Mouse (Mus musculus) limb, embryonic 11.5 days (tissue): ENCODE data around the gene Ap2a1. TPM values are rescaled to one million over a fixed set of nuclear protein-coding genes. Genes with fewer than 3 reads are reported as not detected.
A peak's percentile ranks its signal among the peaks of the same experiment; 100 is the strongest.

Experiments
- ATAC-seq: fragments of 200-750 bp; cut with Nextera tagmentation; 2 replicates; pipeline ENCODE4 v1.8.0; 2017; ENCODE audit warnings: low read depth; ENCODE audit not compliant: insufficient number of reproducible peaks, low FRiP score, low TSS enrichment
- DNase-seq: peaks from one replicate; pipeline ENCODE4 v3.0.0-alpha.2; 2015; ENCODE audit warnings: low spot score
- H3K27ac ChIP-seq: fragments of 300-500 bp; sonication (generic); replicated peaks from 2 replicates; pipeline ENCODE4 v1.5.1; 2014; ENCODE audit warnings: low read depth, mild to moderate bottlenecking, low read length
- H3K27me3 ChIP-seq: fragments of 300-500 bp; sonication (generic); 2 replicates; pipeline ENCODE4 v1.6.1; 2014; ENCODE audit warnings: mild to moderate bottlenecking, low read length, mixed read lengths; ENCODE audit not compliant: control insufficient read depth, insufficient read depth
- H3K36me3 ChIP-seq: fragments of 300-500 bp; sonication (generic); 2 replicates; pipeline ENCODE4 v1.6.1; 2014; ENCODE audit warnings: mild to moderate bottlenecking, low read length, moderate library complexity, mixed read lengths; ENCODE audit not compliant: control insufficient read depth, insufficient read depth
- H3K4me1 ChIP-seq: fragments of 300-500 bp; sonication (generic); 2 replicates; pipeline ENCODE4 v1.6.1; 2014; ENCODE audit warnings: low read length, mixed read lengths; ENCODE audit not compliant: control insufficient read depth, insufficient read depth
- H3K4me2 ChIP-seq: fragments of 300-500 bp; sonication (generic); 2 replicates; pipeline ENCODE4 v1.6.1; 2014; ENCODE audit warnings: low read depth, mild to moderate bottlenecking, moderate library complexity; ENCODE audit not compliant: severe bottlenecking
- H3K4me3 ChIP-seq: fragments of 300-500 bp; sonication (generic); 2 replicates; pipeline ENCODE4 v1.5.1; 2014; ENCODE audit warnings: low read depth, low read length
- H3K9ac ChIP-seq: fragments of 300-500 bp; sonication (generic); 2 replicates; pipeline ENCODE4 v1.6.1; 2014; ENCODE audit warnings: mild to moderate bottlenecking, low read length
- H3K9me3 ChIP-seq: fragments of 300-500 bp; sonication (generic); 2 replicates; pipeline ENCODE4 v1.6.1; 2016; ENCODE audit warnings: low read length; ENCODE audit not compliant: control insufficient read depth
- WGBS: fragments of 180-500 bp; shearing (Covaris S2); extraction: QIAGEN DNeasy Blood & Tissue Kit; methylation state at CpG from one replicate; pipeline ENCODE4 v1.1.7; 2014; 5-methylcytosine and 5-hydroxymethylcytosine counted together
- polyA plus RNA-seq: library from polyadenylated mRNA; unstranded; fragments of >200 nt; fragmentation: Nextera tagmentation; extraction: Ambion mirVana; gene quantifications from 2 replicates; pipeline ENCODE4 v1.2.1, GENCODE M21; 2014

Ap2a1 gene
- polyA plus RNA-seq, 1 experiment from 2014 or later: 78.8 TPM

DNA sequence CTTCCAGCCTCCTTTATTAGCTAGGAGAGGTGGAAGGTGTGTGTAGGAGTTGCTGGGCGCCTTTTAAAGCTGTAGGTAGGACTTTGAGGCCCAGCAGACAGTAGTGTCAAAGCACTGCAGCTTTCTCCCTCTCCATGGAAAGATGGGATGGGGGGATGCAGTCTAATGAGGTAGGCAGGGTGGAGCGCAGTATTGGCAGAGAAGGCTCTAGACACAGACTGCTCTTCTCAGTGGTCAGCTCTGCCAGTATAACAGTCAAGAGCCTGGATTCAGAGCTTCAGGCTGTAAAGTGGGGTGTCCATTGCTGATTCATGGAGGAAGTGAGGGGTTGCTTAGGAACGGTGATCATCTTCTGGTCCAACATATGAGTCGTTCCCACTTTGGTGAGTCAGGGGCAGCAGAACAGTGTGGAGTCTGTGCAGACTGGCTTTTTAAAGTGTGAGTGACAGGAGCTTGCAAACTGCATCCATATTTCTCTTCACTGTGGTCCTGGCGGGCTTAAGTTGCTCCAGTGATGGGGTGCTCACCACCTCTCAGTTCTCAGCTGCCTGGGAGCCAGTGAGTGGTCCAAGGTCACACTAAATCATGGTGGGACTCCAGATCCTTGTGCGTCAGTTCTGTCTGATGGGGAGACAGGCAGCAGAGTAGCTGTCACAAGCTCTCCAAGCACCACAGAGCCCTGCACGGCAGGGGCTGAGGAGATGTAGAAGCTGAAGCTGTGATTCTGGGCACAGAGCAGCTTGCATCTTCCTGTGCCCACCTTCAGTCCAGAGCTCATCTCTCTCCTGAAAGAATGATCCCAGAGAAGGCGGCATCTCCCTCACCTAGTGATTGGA lies 78.3 kb downstream of the Ap2a1 start:
- DNase-seq: no peak

More for the DNA sequence above, 78.3 kb downstream of the Ap2a1 start:
- Histone ChIP-seq H3K4me3 (peak overlapping the region; percentile 80), H3K36me3 (peaks cover 10% of the 10 kb centered on the region), H3K4me2 (peak overlapping the region; percentile 83), H3K9me3 (no peaks in the 10 kb centered on the region), H3K4me1 (peaks cover 22% of the 10 kb centered on the region), H3K27me3 (no peaks in the 10 kb centered on the region), H3K9ac (peak overlapping the region; percentile 77), H3K27ac (peak overlapping the region; percentile 91; the same call in 1 of the 2 replicates)
- ATAC-seq: no peak
- 84% methylated on average over 8 of the region's 8 CpGs for WGBS

Other genes with a start within 250 kb of the Ap2a1 start
- not detected in 2 replicates for gene Izumo2, start 220.8 kb downstream of the Ap2a1 start, polyA plus RNA-seq
- 36.8 and 38.2 TPM in 2 replicates for gene Vrk3, start 181.1 kb downstream of the Ap2a1 start, polyA plus RNA-seq
- 3.2 and 3.8 TPM in 2 replicates for gene Zfp473, start 178.4 kb downstream of the Ap2a1 start, polyA plus RNA-seq
- gene Nup62, start 113.4 kb downstream of the Ap2a1 start, polyA plus RNA-seq: 81.7 and 82.6 TPM in 2 replicates
- 1.1 TPM in 2 replicates for gene Il4i1, start 113.1 kb downstream of the Ap2a1 start, polyA plus RNA-seq
- gene Atf5, start 112.8 kb downstream of the Ap2a1 start, polyA plus RNA-seq: 2.1 and 2.3 TPM in 2 replicates
- 38.6 and 63.4 TPM in 2 replicates for gene Akt1s1, start 80.5 kb downstream of the Ap2a1 start, polyA plus RNA-seq
- gene Tbc1d17, start 80.4 kb downstream of the Ap2a1 start, polyA plus RNA-seq: 60.9 and 69.0 TPM in 2 replicates
- gene Pnkp, start 72.4 kb downstream of the Ap2a1 start, polyA plus RNA-seq: 31.0 and 31.2 TPM in 2 replicates
- 410 and 427 TPM in 2 replicates for gene Ptov1, start 59.7 kb downstream of the Ap2a1 start, polyA plus RNA-seq
- gene Med25, start 36.8 kb downstream of the Ap2a1 start, polyA plus RNA-seq: 79.2 and 80.5 TPM in 2 replicates
- 14.8 and 16.0 TPM in 2 replicates for gene Fuz, start 33.4 kb downstream of the Ap2a1 start, polyA plus RNA-seq
- 0.13 TPM in 1 of 2 replicates, not detected in the other for gene Tsks, start 13.7 kb upstream of the Ap2a1 start, polyA plus RNA-seq
- 17.5 and 22.1 TPM in 2 replicates for gene Cpt1c, start 45.4 kb upstream of the Ap2a1 start, polyA plus RNA-seq
- gene Prmt1, start 57.1 kb upstream of the Ap2a1 start, polyA plus RNA-seq: 332 and 334 TPM in 2 replicates
- 73.9 and 83.5 TPM in 2 replicates for gene Irf3, start 68.2 kb upstream of the Ap2a1 start, polyA plus RNA-seq
- gene Bcl2l12, start 69.2 kb upstream of the Ap2a1 start, polyA plus RNA-seq: 91.7 and 91.9 TPM in 2 replicates
- 52.0 and 60.3 TPM in 2 replicates for gene Scaf1, start 86.9 kb upstream of the Ap2a1 start, polyA plus RNA-seq
- gene Rras, start 88.5 kb upstream of the Ap2a1 start, polyA plus RNA-seq: 20.8 and 21.0 TPM in 2 replicates
- gene Prr12, start 123.4 kb upstream of the Ap2a1 start, polyA plus RNA-seq: 18.5 and 20.0 TPM in 2 replicates
- gene Nosip, start 132.9 kb upstream of the Ap2a1 start, polyA plus RNA-seq: 70.2 and 73.9 TPM in 2 replicates
- 22.1 and 24.6 TPM in 2 replicates for gene Prrg2, start 133.2 kb upstream of the Ap2a1 start, polyA plus RNA-seq
- 220 and 245 TPM in 2 replicates for gene Rcn3, start 162.7 kb upstream of the Ap2a1 start, polyA plus RNA-seq
- 8.0 and 9.8 TPM in 2 replicates for gene Fcgrt, start 174.4 kb upstream of the Ap2a1 start, polyA plus RNA-seq
- gene Rps11, start 194.9 kb upstream of the Ap2a1 start, polyA plus RNA-seq: 1,759 and 1,785 TPM in 2 replicates
- 1,469 and 1,490 TPM in 2 replicates for gene Rpl13a, start 199.3 kb upstream of the Ap2a1 start, polyA plus RNA-seq
- 0.45 TPM in 1 of 2 replicates, not detected in the other for gene Gm45713, start 206.7 kb upstream of the Ap2a1 start, polyA plus RNA-seq
- gene Flt3l, start 206.9 kb upstream of the Ap2a1 start, polyA plus RNA-seq: 0.33 and 0.44 TPM in 2 replicates
- 106 and 108 TPM in 2 replicates for gene Pih1d1, start 224.8 kb upstream of the Ap2a1 start, polyA plus RNA-seq
- gene Aldh16a1, start 225.1 kb upstream of the Ap2a1 start, polyA plus RNA-seq: 37.2 and 38.7 TPM in 2 replicates
- gene Slc17a7, start 234.5 kb upstream of the Ap2a1 start, polyA plus RNA-seq: 0.11 TPM in 1 of 2 replicates, not detected in the other